Mouse (Mus musculus) B cell, adult 2 months (primary cell): ENCODE measurements at regions not wholly inside any gene's neighbourhood (a gene's known extent, or its start where the extent isn't known, plus 50 kb on each side); places are given as distances from the start of the nearest gene placed in this dataset.
A peak's percentile ranks its signal among the peaks of the same experiment; 100 is the strongest.
"Not testable (repeated sequence)": the region's sequence is repeated elsewhere in the genome, so short reads cannot be mapped to it uniquely, and the experiment has no call there.

Source experiments
- DNase-seq, 2 experiments: peaks; one replicate each; pipeline ENCODE4 v3.0.0; 2022

DNA sequence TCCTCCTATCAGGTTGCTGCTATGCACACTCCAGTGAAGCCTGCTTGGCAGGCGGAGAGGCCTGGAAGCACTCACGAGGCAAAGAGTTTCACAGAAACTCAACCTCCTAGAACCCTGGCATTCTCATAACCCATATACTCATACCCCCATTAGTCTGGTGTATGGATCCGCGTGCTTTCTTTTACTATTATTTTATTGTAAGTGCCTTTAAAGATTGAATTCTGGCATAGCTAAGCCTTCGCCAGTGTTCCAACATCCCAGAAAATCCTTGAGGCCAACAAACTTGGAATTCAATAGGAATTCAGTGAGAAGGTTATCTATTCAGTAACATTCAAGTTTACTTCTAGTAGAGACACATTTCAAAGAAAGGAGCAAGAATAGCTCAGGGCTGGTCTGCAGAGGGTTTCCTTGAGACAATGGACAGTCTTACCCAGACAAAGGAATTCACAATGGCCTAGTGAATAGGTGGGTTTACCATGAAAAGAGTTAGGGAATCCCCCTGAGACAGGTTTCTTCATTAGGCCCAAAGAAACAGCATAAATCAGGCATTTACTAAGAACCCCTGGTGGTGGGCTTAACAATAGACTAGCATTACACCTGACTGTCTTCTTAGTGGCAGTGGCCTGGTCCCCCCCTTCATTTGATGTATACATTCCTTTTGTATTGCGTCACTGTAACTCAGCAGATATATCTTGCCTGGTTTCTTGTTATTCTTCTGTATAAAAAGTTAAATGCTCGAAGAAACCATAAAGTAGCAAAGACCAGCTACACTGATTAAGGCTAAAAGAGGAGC lies 80.8 kb upstream of the Gm15446 start:
- not testable (repeated sequence) for DNase-seq

GRCm38 (mm10) chr5:109844236-109844635 lies 79.0 kb upstream of the Gm15446 start:
- not testable (repeated sequence) for DNase-seq

GRCm38 (mm10) chr5:109844753-109845186 lies 78.4 kb upstream of the Gm15446 start:
- DNase-seq: peak; percentile 65

DNA sequence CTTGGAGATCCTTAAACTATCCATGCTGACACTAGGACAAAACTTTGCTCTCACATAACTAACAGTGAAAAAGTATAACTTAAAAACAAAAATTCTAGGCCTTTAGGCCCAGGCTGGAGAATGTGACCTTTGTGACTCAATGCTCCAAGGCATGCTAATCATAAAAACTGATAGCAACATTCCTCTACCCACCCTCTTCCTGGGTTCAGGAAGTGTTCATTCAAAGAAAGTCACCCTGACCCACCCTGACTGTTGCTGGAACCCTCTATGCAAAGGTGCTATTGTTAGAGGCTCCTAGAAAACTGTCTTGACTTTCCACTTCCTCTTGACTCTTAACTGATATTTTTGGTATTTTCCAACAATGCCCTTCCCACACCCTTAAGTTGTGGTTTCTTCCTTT lies 72.0 kb upstream of the Gm15446 start:
- not testable (repeated sequence) for DNase-seq

GRCm38 (mm10) chr5:109860402-109860801 lies 62.8 kb upstream of the Gm15446 start:
- no peak for DNase-seq

GRCm38 (mm10) chr5:109864517-109864916 lies 58.7 kb upstream of the Gm15446 start:
- DNase-seq: not testable (repeated sequence)

DNA sequence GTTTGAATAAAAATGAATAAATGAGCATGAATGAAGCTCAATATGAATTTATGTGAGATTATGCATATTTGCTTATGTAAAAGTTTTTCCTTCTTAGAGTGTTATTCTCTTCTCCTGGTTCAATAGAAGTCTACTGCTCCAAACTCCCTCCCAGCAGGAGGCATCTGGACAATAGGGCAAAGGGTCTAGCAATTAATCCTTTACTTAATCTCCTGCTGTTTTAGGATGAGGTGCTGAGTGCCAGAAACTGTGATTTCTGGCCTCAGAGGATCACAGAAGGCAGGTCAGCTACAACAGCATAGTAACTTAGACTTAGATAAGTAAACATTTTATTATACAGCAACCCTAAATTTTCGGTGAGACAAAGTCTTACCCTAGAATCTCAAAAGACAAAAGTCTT lies 57.6 kb upstream of the Gm15446 start:
- DNase-seq: no peak

- peak; percentile 86 to 88 for DNase-seq
Measured at GRCm38 (mm10) chr5:109866337-109867126, 56.7 kb upstream of the Gm15446 start.

- not testable (repeated sequence) for DNase-seq
Measured at GRCm38 (mm10) chr5:109867221-109867620, 56.0 kb upstream of the Gm15446 start.
